Mouse (Mus musculus): ENCODE data around the gene Olfr1152. TPM values are rescaled to one million over a fixed set of nuclear protein-coding genes. Genes with fewer than 3 reads are reported as not detected.

Gene Olfr1152
- polyA plus RNA-seq (2014; fragmentation: Illumina TruSeq; extraction: RNeasy Lipid Tissue Mini Kit (QIAGEN cat#74804); ENCODE audit: low read depth, low replicate concordance): 0.06 TPM

DNA sequence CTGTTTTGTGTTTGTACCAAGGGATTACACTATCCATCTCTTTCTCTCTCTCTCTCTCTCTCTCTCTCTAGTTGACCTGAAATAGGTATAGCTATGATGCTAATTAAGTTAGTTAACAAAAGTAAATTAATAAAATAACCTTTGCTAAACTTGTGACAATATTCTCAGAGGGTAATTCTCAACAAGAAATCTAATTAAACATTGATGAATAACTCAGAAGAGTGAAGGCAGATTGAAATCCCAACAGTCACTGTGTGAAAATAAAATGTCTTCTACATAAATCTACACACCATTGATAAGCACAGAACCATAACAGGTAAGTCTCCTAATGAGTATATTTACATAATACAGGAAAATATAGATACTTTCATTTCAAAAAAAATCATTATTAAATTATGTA, at the start of gene Olfr1152:
TSS of gene Olfr1152 (plus strand) at position 301 of the 400 bp plus-strand sequence.

DNA sequence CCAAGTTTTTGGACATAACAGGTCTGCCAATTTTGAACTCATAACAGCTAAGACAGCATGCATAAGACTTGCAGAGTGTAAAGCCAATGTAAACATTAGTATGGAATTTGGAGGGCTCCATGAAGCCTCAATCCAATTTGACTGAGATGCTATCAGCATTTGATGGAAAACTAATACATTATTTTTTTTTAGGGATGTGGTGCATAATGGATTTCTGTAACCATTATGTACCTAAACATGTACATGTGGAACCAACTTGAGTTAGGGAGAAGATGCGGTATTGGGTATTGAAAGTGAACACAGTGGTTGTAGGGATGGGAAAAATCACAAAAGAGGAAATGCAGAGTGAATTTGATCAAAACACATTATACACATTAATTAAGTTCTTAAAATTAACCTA, 36.1 kb upstream of the Olfr1152 start, which contains the start of gene Olfr1148:
TSS of gene Olfr1148 (plus strand) at position 301 of the 400 bp plus-strand sequence.

DNA sequence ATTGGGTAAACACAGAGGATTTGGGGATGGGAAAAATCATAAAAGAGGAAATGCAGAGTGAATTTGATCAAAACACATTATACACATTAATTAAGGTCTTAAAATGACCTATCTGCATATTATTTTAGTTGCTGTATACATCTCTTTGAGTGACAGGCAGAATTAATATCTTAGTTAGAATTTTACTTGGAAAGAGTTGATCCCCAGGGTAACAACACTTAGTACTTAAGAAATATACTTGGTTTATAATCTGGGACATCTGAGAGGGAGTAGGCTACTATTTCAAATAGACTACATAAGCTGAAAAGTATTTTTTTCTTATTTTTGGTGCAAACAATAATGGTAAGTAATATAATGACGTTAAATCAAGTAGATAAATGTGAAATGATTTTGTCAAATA, 22.6 kb upstream of the Olfr1152 start, which contains the start of gene Olfr1150-ps1:
TSS of gene Olfr1150-ps1 (plus strand) at position 301 of the 400 bp plus-strand sequence.

DNA sequence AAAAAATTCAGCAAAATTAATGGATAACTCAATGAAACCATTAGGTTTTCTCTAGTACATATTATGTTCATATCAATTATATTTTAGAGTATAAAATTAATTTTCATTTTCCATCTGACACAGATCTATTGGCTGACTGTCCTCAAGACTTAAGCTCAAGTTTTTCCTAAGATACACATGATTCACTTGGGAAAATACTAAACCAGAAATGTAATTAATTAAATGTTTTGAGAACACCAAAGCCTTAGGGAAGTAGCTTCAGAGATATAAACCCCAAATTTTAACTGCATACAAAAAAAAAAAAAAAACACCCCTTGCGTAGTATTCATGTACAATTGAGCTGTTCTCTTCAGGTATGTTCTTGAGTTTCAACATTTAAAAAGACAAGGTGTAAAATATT, 10.7 kb upstream of the Olfr1152 start, which contains the start of gene Olfr1151:
TSS of gene Olfr1151 (plus strand) at position 301 of the 400 bp plus-strand sequence.

DNA sequence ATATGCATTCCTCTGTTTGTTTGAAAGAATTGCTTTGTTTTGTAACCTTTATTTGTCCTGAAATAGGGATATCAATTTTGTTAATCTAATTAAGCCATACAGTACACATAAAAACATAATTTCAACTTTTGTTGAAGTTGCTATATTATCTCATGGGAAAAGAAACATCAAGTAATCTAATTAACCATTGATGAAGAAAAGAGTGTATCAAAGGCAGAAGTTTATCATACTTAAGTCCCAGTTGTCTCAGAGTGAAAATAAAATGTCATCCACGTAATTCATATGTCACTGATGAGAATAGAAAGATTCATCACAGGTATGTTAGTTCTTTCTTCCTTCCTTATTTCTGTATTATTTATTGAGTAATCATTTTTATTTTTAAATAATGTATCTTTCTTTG, 28.4 kb downstream of the Olfr1152 start, which contains the start of gene Olfr1153:
TSS of gene Olfr1153 (plus strand) at position 301 of the 400 bp plus-strand sequence.

DNA sequence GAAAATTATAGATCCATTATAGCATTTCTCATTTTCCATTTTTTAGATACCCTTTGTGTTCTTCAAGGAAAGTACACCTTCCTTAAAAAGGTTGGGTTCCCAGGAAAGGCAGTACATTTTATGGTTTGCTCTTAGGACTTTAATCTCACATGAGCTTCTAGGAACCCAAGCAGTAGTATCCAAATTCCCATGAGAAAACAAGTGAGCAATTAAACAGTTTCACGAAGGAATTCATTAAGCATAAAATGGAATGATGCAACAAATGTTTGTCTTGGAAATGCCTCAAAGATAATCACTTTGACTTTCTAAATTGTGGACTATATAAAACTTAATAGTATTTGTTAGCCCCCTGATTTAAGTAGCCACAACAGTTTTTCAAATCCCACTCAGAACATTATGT, 38.8 kb downstream of the Olfr1152 start, which contains the start of gene Olfr1154:
TSS of gene Olfr1154 (minus strand) at position 101 of the 400 bp plus-strand sequence.

Other genes starting within 250 kb of the Olfr1152 start
- not detected for gene Olfr1131, start 239.4 kb upstream of the Olfr1152 start, polyA plus RNA-seq (2014; fragmentation: Illumina TruSeq; extraction: RNeasy Lipid Tissue Mini Kit (QIAGEN cat#74804); ENCODE audit: low read depth, low replicate concordance)
- gene Olfr1132, start 229.0 kb upstream of the Olfr1152 start, polyA plus RNA-seq (2014; fragmentation: Illumina TruSeq; extraction: RNeasy Lipid Tissue Mini Kit (QIAGEN cat#74804); ENCODE audit: low read depth, low replicate concordance): not detected
- gene Olfr1133, start 219.1 kb upstream of the Olfr1152 start, polyA plus RNA-seq (2014; fragmentation: Illumina TruSeq; extraction: RNeasy Lipid Tissue Mini Kit (QIAGEN cat#74804); ENCODE audit: low read depth, low replicate concordance): not detected
- gene Olfr1134, start 208.0 kb upstream of the Olfr1152 start, polyA plus RNA-seq (2014; fragmentation: Illumina TruSeq; extraction: RNeasy Lipid Tissue Mini Kit (QIAGEN cat#74804); ENCODE audit: low read depth, low replicate concordance): not detected
- not detected for gene Olfr1135, start 192.8 kb upstream of the Olfr1152 start, polyA plus RNA-seq (2014; fragmentation: Illumina TruSeq; extraction: RNeasy Lipid Tissue Mini Kit (QIAGEN cat#74804); ENCODE audit: low read depth, low replicate concordance)
- not detected for gene Olfr1136, start 172.5 kb upstream of the Olfr1152 start, polyA plus RNA-seq (2014; fragmentation: Illumina TruSeq; extraction: RNeasy Lipid Tissue Mini Kit (QIAGEN cat#74804); ENCODE audit: low read depth, low replicate concordance)
- gene Olfr1137, start 153.3 kb upstream of the Olfr1152 start, polyA plus RNA-seq (2014; fragmentation: Illumina TruSeq; extraction: RNeasy Lipid Tissue Mini Kit (QIAGEN cat#74804); ENCODE audit: low read depth, low replicate concordance): not detected
- not detected for gene Olfr1138, start 126.5 kb upstream of the Olfr1152 start, polyA plus RNA-seq (2014; fragmentation: Illumina TruSeq; extraction: RNeasy Lipid Tissue Mini Kit (QIAGEN cat#74804); ENCODE audit: low read depth, low replicate concordance)
- gene Olfr1140, start 122.7 kb upstream of the Olfr1152 start, polyA plus RNA-seq (2014; fragmentation: Illumina TruSeq; extraction: RNeasy Lipid Tissue Mini Kit (QIAGEN cat#74804); ENCODE audit: low read depth, low replicate concordance): not detected
- gene Olfr1141, start 112.5 kb upstream of the Olfr1152 start, polyA plus RNA-seq (2014; fragmentation: Illumina TruSeq; extraction: RNeasy Lipid Tissue Mini Kit (QIAGEN cat#74804); ENCODE audit: low read depth, low replicate concordance): not detected
- not detected for gene Olfr152, start 87.0 kb upstream of the Olfr1152 start, polyA plus RNA-seq (2014; fragmentation: Illumina TruSeq; extraction: RNeasy Lipid Tissue Mini Kit (QIAGEN cat#74804); ENCODE audit: low read depth, low replicate concordance)
- not detected for gene Olfr1143, start 65.9 kb upstream of the Olfr1152 start, polyA plus RNA-seq (2014; fragmentation: Illumina TruSeq; extraction: RNeasy Lipid Tissue Mini Kit (QIAGEN cat#74804); ENCODE audit: low read depth, low replicate concordance)
- not detected for gene Olfr1145, start 56.7 kb upstream of the Olfr1152 start, polyA plus RNA-seq (2014; fragmentation: Illumina TruSeq; extraction: RNeasy Lipid Tissue Mini Kit (QIAGEN cat#74804); ENCODE audit: low read depth, low replicate concordance)
- gene Olfr1148, start 36.0 kb upstream of the Olfr1152 start, polyA plus RNA-seq (2014; fragmentation: Illumina TruSeq; extraction: RNeasy Lipid Tissue Mini Kit (QIAGEN cat#74804); ENCODE audit: low read depth, low replicate concordance): not detected
- gene Olfr1150-ps1, start 22.5 kb upstream of the Olfr1152 start, polyA plus RNA-seq (2014; fragmentation: Illumina TruSeq; extraction: RNeasy Lipid Tissue Mini Kit (QIAGEN cat#74804); ENCODE audit: low read depth, low replicate concordance): not detected
- gene Olfr1151, start 10.6 kb upstream of the Olfr1152 start, polyA plus RNA-seq (2014; fragmentation: Illumina TruSeq; extraction: RNeasy Lipid Tissue Mini Kit (QIAGEN cat#74804); ENCODE audit: low read depth, low replicate concordance): not detected
- gene Olfr1153, start 28.5 kb downstream of the Olfr1152 start, polyA plus RNA-seq (2014; fragmentation: Illumina TruSeq; extraction: RNeasy Lipid Tissue Mini Kit (QIAGEN cat#74804); ENCODE audit: low read depth, low replicate concordance): 0.15 TPM
- gene Olfr1154, start 38.7 kb downstream of the Olfr1152 start, polyA plus RNA-seq (2014; fragmentation: Illumina TruSeq; extraction: RNeasy Lipid Tissue Mini Kit (QIAGEN cat#74804); ENCODE audit: low read depth, low replicate concordance): not detected
- not detected for gene Olfr1155, start 78.6 kb downstream of the Olfr1152 start, polyA plus RNA-seq (2014; fragmentation: Illumina TruSeq; extraction: RNeasy Lipid Tissue Mini Kit (QIAGEN cat#74804); ENCODE audit: low read depth, low replicate concordance)
- not detected for gene Olfr1156, start 86.6 kb downstream of the Olfr1152 start, polyA plus RNA-seq (2014; fragmentation: Illumina TruSeq; extraction: RNeasy Lipid Tissue Mini Kit (QIAGEN cat#74804); ENCODE audit: low read depth, low replicate concordance)
- gene Olfr1157, start 101.8 kb downstream of the Olfr1152 start, polyA plus RNA-seq (2014; fragmentation: Illumina TruSeq; extraction: RNeasy Lipid Tissue Mini Kit (QIAGEN cat#74804); ENCODE audit: low read depth, low replicate concordance): not detected
- gene Olfr74, start 108.2 kb downstream of the Olfr1152 start, polyA plus RNA-seq (2014; fragmentation: Illumina TruSeq; extraction: RNeasy Lipid Tissue Mini Kit (QIAGEN cat#74804); ENCODE audit: low read depth, low replicate concordance): not detected
- gene Olfr1158, start 123.6 kb downstream of the Olfr1152 start, polyA plus RNA-seq (2014; fragmentation: Illumina TruSeq; extraction: RNeasy Lipid Tissue Mini Kit (QIAGEN cat#74804); ENCODE audit: low read depth, low replicate concordance): not detected
- gene Olfr1160, start 141.8 kb downstream of the Olfr1152 start, polyA plus RNA-seq (2014; fragmentation: Illumina TruSeq; extraction: RNeasy Lipid Tissue Mini Kit (QIAGEN cat#74804); ENCODE audit: low read depth, low replicate concordance): not detected
- not detected for gene Olfr1161, start 156.3 kb downstream of the Olfr1152 start, polyA plus RNA-seq (2014; fragmentation: Illumina TruSeq; extraction: RNeasy Lipid Tissue Mini Kit (QIAGEN cat#74804); ENCODE audit: low read depth, low replicate concordance)
- gene Olfr73, start 171.2 kb downstream of the Olfr1152 start, polyA plus RNA-seq (2014; fragmentation: Illumina TruSeq; extraction: RNeasy Lipid Tissue Mini Kit (QIAGEN cat#74804); ENCODE audit: low read depth, low replicate concordance): not detected
- not detected for gene Olfr1162, start 184.6 kb downstream of the Olfr1152 start, polyA plus RNA-seq (2014; fragmentation: Illumina TruSeq; extraction: RNeasy Lipid Tissue Mini Kit (QIAGEN cat#74804); ENCODE audit: low read depth, low replicate concordance)
- not detected for gene Olfr1163, start 205.3 kb downstream of the Olfr1152 start, polyA plus RNA-seq (2014; fragmentation: Illumina TruSeq; extraction: RNeasy Lipid Tissue Mini Kit (QIAGEN cat#74804); ENCODE audit: low read depth, low replicate concordance)
- not detected for gene Olfr1164, start 227.5 kb downstream of the Olfr1152 start, polyA plus RNA-seq (2014; fragmentation: Illumina TruSeq; extraction: RNeasy Lipid Tissue Mini Kit (QIAGEN cat#74804); ENCODE audit: low read depth, low replicate concordance)